Mouse (Mus musculus) colon, adult 2 months (tissue): ENCODE results near the gene Asb1. TPM values are rescaled to one million over a fixed set of nuclear protein-coding genes. Genes with fewer than 3 reads are reported as not detected.

ENCODE experiments used
- polyA plus RNA-seq: library from polyadenylated mRNA; depleted of rRNA; stranded (reverse); fragments of >200 nt; gene quantifications from 2 replicates; pipeline ENCODE4 v1.2.3, GENCODE M21; 2012; rRNA removed

The Asb1 gene
- 2.2 and 2.8 TPM in 2 replicates for polyA plus RNA-seq

DNA sequence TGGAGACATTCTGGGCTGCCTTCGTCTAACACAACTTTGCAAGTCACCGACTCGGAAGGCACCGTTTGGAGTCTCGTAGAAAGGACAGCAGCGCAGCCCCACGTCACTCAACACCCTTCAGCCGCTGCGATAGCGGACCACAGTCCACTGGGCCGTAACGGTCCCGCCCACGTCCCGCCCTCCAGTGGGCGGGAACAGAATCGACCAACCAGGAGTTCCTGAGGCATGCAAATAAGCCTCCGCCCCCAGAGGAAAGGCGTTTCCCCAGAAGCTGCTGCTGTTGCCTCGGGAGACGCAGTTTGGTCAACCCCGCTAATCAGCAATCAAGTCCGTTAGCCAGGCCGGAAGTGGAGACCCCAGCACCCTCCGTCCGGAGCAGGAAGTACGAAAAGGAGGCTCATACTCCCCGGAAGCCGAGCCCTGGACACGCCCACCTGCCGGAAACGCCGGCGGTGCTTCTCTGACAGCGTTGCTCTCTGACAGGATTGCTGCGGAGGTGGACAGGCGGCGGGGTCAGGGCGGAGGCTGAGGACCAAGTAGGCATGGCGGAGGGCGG lies at the start of gene Asb1:
TSS of gene Asb1 (plus strand) at position 274 of the 556 bp plus-strand sequence.

GRCm38 (mm10) chr1:91494457-91495140 lies 45.7 kb upstream of the Asb1 start, which contains the start of gene Traf3ip1:
Gene Traf3ip1, plus strand, starts transcription at chr1:91494647.

Other genes with a start within 250 kb of the Asb1 start
- 17.8 and 19.6 TPM in 2 replicates for gene Scly, start 242.2 kb upstream of the Asb1 start, polyA plus RNA-seq
- 0.08 and 0.20 TPM in 2 replicates for gene Espnl, start 218.5 kb upstream of the Asb1 start, polyA plus RNA-seq
- 4.3 and 4.9 TPM in 2 replicates for gene Klhl30, start 189.5 kb upstream of the Asb1 start, polyA plus RNA-seq
- gene Erfe, start 174.1 kb upstream of the Asb1 start, polyA plus RNA-seq: 10.5 and 12.9 TPM in 2 replicates
- 47.9 and 49.3 TPM in 2 replicates for gene Ilkap, start 141.7 kb upstream of the Asb1 start, polyA plus RNA-seq
- gene Hes6, start 126.5 kb upstream of the Asb1 start, polyA plus RNA-seq: 150 and 162 TPM in 2 replicates
- 9.6 and 16.1 TPM in 2 replicates for gene Per2, start 81.2 kb upstream of the Asb1 start, polyA plus RNA-seq
- gene Traf3ip1, start 45.9 kb upstream of the Asb1 start, polyA plus RNA-seq: 4.9 and 5.6 TPM in 2 replicates